Comparison of ENCODE assay signal across 12 mouse cellular contexts in genomic region chr9:80176696-80177478, GRCm38 (mm10). TPM values are rescaled to one million over a fixed set of nuclear protein-coding genes. Genes with fewer than 3 reads are reported as not detected.
DNase-seq lines count a peak whose midpoint lies in the region; ATAC-seq and TF ChIP-seq lines count a peak whose summit lies in the region.
"Had no signal": no experiment of that assay in that cellular context is flagged by ENCODE, and none has a peak within 500 bp of the region (broad histone marks: within the 10 kb centered on the region; RNA-seq: fewer than 3 reads in every experiment).

No protein-coding gene starts in this region.

- H3K36me3 ChIP-seq in heart, postnatal 0 days (replicated peaks; ENCODE audit: control insufficient read depth, insufficient read depth, low read length) = no peaks in the 10 kb centered on the region
- H3K36me3 ChIP-seq: forebrain, embryonic 12.5 days; midbrain, embryonic 10.5 days; neural tube, embryonic 13.5 days had no signal

- no peak overlapping the region for H3K9ac ChIP-seq in heart, postnatal 0 days (replicated peaks; ENCODE audit: low read depth, low read length)
- H3K9ac ChIP-seq: forebrain, embryonic 12.5 days; neural tube, embryonic 13.5 days had no signal

- intact Hi-C loops in gastrocnemius, adult 2 months (cut with DNase I) = no loop called here

- peaks cover 23% of the 10 kb centered on the region for H3K4me1 ChIP-seq in heart, postnatal 0 days (ENCODE audit: control insufficient read depth, insufficient read depth)
- peaks cover 14% of the 10 kb centered on the region for H3K4me1 ChIP-seq in olfactory bulb, adult 2 months (ENCODE audit: control insufficient read depth, insufficient read depth, low read length)

- H3K4me2 ChIP-seq in heart, postnatal 0 days (ENCODE audit: low read depth, low read length) = peak overlapping the region; percentile 9; the same call in 1 of the 2 replicates
- H3K4me2 ChIP-seq: forebrain, embryonic 12.5 days; neural tube, embryonic 13.5 days had no signal

- peak overlapping the region; percentile 75 for H3K27ac ChIP-seq in gastrocnemius, adult 2 months
- peak overlapping the region; percentile 71 for H3K27ac ChIP-seq in heart, postnatal 0 days (ENCODE audit: low read depth)
- H3K27ac ChIP-seq in olfactory bulb, adult 2 months (ENCODE audit: insufficient read depth, low read depth, low read length) = 0 out of 2 replicates have a peak overlapping the region, but pooled peaks have one; percentile 8
- H3K27ac ChIP-seq: forebrain, embryonic 12.5 days; midbrain, embryonic 10.5 days; neural tube, embryonic 13.5 days had no signal

- peak; percentile 83 for ATAC-seq in heart, postnatal 0 days (ENCODE audit: insufficient read depth, low read depth)
- ATAC-seq: Patski had no signal

- no peak for TF ChIP-seq EP300 in heart, postnatal 0 days (IDR thresholded peaks at IDR 0.05; ENCODE audit: low read depth)

- 30% methylated on average over 13 of the region's 13 CpGs for WGBS in heart, postnatal 0 days
- WGBS in olfactory bulb, adult 2 months = 66% methylated on average over 13 of the region's 13 CpGs

- DNase-seq in gastrocnemius, adult 2 months = peak; percentile 40
- no peak for DNase-seq in gastrocnemius, postnatal 4 days (ENCODE audit: low spot score in 2 of 2)
- DNase-seq in heart, postnatal 0 days (ENCODE audit: low spot score) = peak; percentile 67
- DNase-seq in kidney, postnatal 10 days = peak; percentile 71
- DNase-seq in adrenal gland, postnatal 25 days = no peak
- no peak for DNase-seq in left cerebral cortex, adult 9 months (ENCODE audit: low spot score in 2 of 2)
- DNase-seq in ovary, postnatal 10 days (ENCODE audit: low spot score) = no peak

- TF ChIP-seq POLR2A in olfactory bulb, adult 2 months (IDR thresholded peaks at IDR 0.05; ENCODE audit: insufficient read depth, low read depth, low read length) = no peak

- no peaks in the 10 kb centered on the region for H3K27me3 ChIP-seq in heart, postnatal 0 days (ENCODE audit: control insufficient read depth, insufficient read depth, low read length)
- H3K27me3 ChIP-seq: forebrain, embryonic 12.5 days; neural tube, embryonic 13.5 days; Patski had no signal

- H3K4me3 ChIP-seq in gastrocnemius, adult 2 months = no peak overlapping the region
- no peak overlapping the region for H3K4me3 ChIP-seq in heart, postnatal 0 days (ENCODE audit: low read depth, low read length)
- no peak overlapping the region for H3K4me3 ChIP-seq in olfactory bulb, adult 2 months (ENCODE audit: insufficient read depth, low read depth, low read length)
- H3K4me3 ChIP-seq: forebrain, embryonic 12.5 days; midbrain, embryonic 10.5 days; neural tube, embryonic 13.5 days had no signal

- no peak for TF ChIP-seq CTCF in gastrocnemius, adult 2 months (IDR thresholded peaks at IDR 0.05)
- no peak for TF ChIP-seq CTCF in heart, postnatal 0 days (IDR thresholded peaks at IDR 0.05; ENCODE audit: low read depth)
- TF ChIP-seq CTCF in olfactory bulb, adult 2 months (IDR thresholded peaks at IDR 0.05; ENCODE audit: insufficient read depth, low read depth, low read length) = no peak

- H3K9me3 ChIP-seq in heart, postnatal 0 days (replicated peaks; ENCODE audit: control insufficient read depth, low read length) = no peaks in the 10 kb centered on the region
- H3K9me3 ChIP-seq: forebrain, embryonic 12.5 days; midbrain, embryonic 10.5 days; neural tube, embryonic 13.5 days had no signal

RNA-seq across cellular contexts. Expression of gene Myo6, which starts 12.1 kb away (rescaled TPM):
- 1 to 10 TPM; 7.3 to 8.3 TPM for total RNA-seq in gastrocnemius, adult 2 months (2021)
- total RNA-seq in gastrocnemius, postnatal 4 days (2021) = 10 to 100 TPM; 19.3 to 23.4 TPM
- total RNA-seq in heart, postnatal 0 days (2014; rRNA removed; ENCODE audit: low replicate concordance) = 7.6 and 13.2 TPM in 2 replicates
- 7.1 and 7.6 TPM in 2 replicates for polyA plus RNA-seq in heart, postnatal 0 days (2015; fragmentation: Nextera tagmentation; extraction: Ambion mirVana)
- not detected in 2 replicates for polyA plus RNA-seq in olfactory bulb, adult 2 months (2012; ENCODE audit: insufficient read depth, insufficient read length, low replicate concordance, missing spikeins)
- total RNA-seq in adrenal gland, postnatal 25 days (2021) = 39.5 and 47.2 TPM in 2 replicates

Comparison
In these comparisons a context has a peak if more than half of its experiments do, and no peak if none do; other contexts are left out.
1. DNase-seq: peak in gastrocnemius, adult 2 months (single experiment), heart, postnatal 0 days (single experiment) and kidney, postnatal 10 days (single experiment); none in gastrocnemius, postnatal 4 days (0 of 2), adrenal gland, postnatal 25 days (single experiment), left cerebral cortex, adult 9 months (0 of 2) and ovary, postnatal 10 days (single experiment).
2. H3K27ac ChIP-seq: peak in every context shown above with its lines; median percentile 75 in gastrocnemius, adult 2 months; 71 in heart, postnatal 0 days; 8 in olfactory bulb, adult 2 months.